Mouse (Mus musculus): ENCODE measurements around the gene Fam199x. TPM values are rescaled to one million over a fixed set of nuclear protein-coding genes. Genes with fewer than 3 reads are reported as not detected.

Fam199x gene
- 4.5 and 5.6 TPM in 2 replicates for polyA plus RNA-seq (2015; fragmentation: Nextera tagmentation; extraction: Ambion mirVana)

DNA sequence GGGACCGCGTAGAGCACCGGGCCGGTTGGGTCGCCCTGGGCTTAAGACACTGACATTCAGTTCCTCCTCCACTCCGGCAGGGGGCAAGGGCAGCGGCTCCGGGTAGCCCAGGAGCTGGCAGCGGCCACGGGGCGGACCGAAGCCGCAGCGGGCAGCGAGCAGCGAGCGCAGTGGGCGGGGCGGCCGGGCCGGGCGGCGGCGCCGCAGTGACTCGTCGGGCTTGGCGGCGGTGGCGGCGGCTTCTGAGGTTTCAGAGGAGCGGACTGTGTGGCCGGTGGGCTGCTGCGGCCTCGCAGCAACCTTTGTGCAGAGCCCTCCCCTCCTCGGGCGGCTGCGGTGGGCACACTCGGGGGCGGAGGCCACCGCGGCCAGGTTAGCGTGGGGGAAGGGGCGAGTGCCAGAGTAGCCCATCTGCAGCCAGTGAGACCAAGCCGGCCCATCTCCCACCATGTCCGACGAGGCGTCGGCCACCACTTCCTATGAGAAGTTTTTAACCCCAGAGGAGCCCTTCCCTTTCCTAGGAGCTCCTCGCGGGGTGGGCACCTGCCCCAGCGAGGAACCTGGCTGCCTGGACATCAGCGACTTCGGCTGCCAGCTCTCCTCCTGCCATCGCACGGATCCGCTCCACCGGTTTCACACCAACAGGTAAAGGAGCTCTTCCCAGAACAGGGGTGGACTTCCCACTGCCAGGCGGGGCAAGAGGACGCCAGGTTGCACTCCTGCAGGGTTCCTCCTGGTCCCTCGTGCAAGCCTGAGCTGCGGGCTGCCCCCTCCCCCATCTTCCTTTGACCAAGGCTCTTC is at the start of gene Fam199x:
Gene Fam199x, plus strand, starts transcription at position 170 of the 801 bp plus-strand sequence.
- no peaks in the 10 kb centered on the region for H3K4me1 ChIP-seq
- H3K4me2 ChIP-seq = peak within 1 kb of the TSS; percentile 56
- no peaks in the 10 kb centered on the region for H3K9me3 ChIP-seq
- ATAC-seq (ENCODE audit: insufficient number of reproducible peaks, low FRiP score, low TSS enrichment, low read depth) = peak; percentile 80
- 12% methylated on average over 49 of the region's 62 CpGs for WGBS
- H3K36me3 ChIP-seq = no peaks in the 10 kb centered on the region
- H3K27me3 ChIP-seq = peaks cover 15% of the 10 kb centered on the region
- H3K27ac ChIP-seq = no peak within 1 kb of the TSS; the same call in 1 of the 2 replicates
- H3K9ac ChIP-seq = peak within 1 kb of the TSS; percentile 52
- peak within 1 kb of the TSS; percentile 65 for H3K4me3 ChIP-seq

DNA sequence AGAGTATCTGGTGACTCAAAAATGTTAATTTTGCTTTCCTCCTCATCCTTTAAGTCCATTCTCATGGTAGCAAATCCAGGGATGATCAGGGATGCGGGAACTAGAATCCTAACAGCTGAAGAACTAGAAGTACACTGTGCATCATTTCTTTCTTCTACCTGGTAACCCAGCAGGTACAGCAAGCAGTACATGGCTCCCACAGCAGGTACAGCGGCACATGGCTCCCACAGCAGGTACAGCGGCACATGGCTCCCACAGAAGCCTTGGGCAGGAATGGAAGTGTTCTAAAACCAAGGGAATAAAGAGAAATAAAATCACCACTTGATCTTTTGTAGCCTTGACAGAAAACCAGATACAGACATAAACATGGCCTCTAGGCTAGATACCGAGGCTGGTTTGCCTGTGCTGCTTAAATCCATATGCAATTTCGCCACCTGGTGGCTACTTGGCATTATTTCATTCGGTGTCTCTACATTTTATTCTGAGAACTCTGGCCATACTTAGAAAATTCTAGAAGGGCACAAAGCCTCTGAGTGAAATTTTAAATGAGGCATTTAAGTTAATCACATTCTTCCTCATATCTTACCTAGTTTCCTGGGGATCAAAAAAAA is 34.2 kb upstream of the Fam199x start:
- H3K9ac ChIP-seq = no peak overlapping the region
- no peaks in the 10 kb centered on the region for H3K27me3 ChIP-seq
- H3K36me3 ChIP-seq = no peaks in the 10 kb centered on the region; the same call in 1 of the 2 replicates
- no peak overlapping the region for H3K4me3 ChIP-seq
- WGBS = 57% methylated on average over 6 of the region's 6 CpGs
- no peak overlapping the region for H3K4me2 ChIP-seq
- no peak for ATAC-seq (ENCODE audit: insufficient number of reproducible peaks, low FRiP score, low TSS enrichment, low read depth)
- no peaks in the 10 kb centered on the region for H3K9me3 ChIP-seq
- no peak overlapping the region for H3K27ac ChIP-seq
- H3K4me1 ChIP-seq = no peaks in the 10 kb centered on the region

DNA sequence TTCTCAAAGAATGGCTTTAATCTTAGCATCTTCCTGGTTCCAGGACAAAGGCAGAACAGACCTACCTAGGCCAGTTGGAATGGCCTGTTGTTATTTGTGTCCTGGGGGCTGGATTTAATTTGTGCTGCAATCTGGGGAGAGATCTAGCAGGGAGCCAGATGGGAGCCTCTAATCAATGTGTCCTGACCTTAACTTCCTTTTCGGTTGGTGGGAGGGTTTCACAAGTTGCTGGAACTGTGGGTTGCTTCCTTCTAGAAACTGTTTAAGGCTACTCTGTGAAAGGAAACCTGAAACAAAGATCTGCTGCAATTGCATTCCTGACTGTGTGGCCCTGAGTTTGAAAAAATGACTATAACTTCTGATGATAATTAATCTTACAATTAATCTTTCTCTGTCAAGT is 31.7 kb upstream of the Fam199x start:
- H3K27ac ChIP-seq = no peak overlapping the region
- H3K36me3 ChIP-seq = no peaks in the 10 kb centered on the region
- ATAC-seq (ENCODE audit: insufficient number of reproducible peaks, low FRiP score, low TSS enrichment, low read depth) = no peak
- H3K27me3 ChIP-seq = no peaks in the 10 kb centered on the region
- 44% methylated on average over 1 of the region's 1 CpGs for WGBS
- H3K9me3 ChIP-seq = no peaks in the 10 kb centered on the region
- no peak overlapping the region for H3K9ac ChIP-seq
- no peak overlapping the region for H3K4me2 ChIP-seq
- no peak overlapping the region for H3K4me3 ChIP-seq
- no peaks in the 10 kb centered on the region for H3K4me1 ChIP-seq

DNA sequence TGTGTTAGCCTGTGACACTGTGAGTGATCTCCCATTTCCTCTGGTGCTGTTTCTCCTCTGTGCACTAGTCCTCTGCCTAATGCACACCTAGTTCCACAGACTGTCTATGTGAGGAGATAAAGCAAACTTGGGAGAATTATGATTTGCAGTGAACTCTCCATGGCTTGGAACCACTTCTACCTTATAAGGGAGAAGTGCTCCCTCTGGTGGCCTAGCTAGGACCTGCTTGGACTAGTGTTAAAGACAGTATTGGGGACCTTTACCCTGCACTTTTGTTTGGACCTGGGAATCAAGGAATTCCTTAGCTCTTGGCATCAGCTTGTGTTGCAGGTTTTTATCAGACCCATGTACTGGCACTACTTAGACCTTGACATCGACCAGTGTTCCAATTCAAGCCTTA is 30.1 kb upstream of the Fam199x start:
- H3K4me1 ChIP-seq = no peaks in the 10 kb centered on the region
- no peak for ATAC-seq (ENCODE audit: insufficient number of reproducible peaks, low FRiP score, low TSS enrichment, low read depth)
- H3K9me3 ChIP-seq = no peaks in the 10 kb centered on the region
- H3K4me3 ChIP-seq = no peak overlapping the region
- WGBS = 21% methylated on average over 1 of the region's 1 CpGs
- H3K27ac ChIP-seq = no peak overlapping the region
- no peaks in the 10 kb centered on the region for H3K36me3 ChIP-seq
- no peak overlapping the region for H3K4me2 ChIP-seq
- H3K27me3 ChIP-seq = no peaks in the 10 kb centered on the region
- H3K9ac ChIP-seq = no peak overlapping the region

- WGBS = 93% methylated on average over 8 of the region's 8 CpGs
- Histone ChIP-seq H3K27me3 (no peaks in the 10 kb centered on the region), H3K4me1 (no peaks in the 10 kb centered on the region), H3K4me3 (no peak overlapping the region), H3K4me2 (no peak overlapping the region), H3K36me3 (0 out of 2 replicates have a peak, but pooled peaks cover 3% of the 10 kb centered on the region), H3K27ac (no peak overlapping the region), H3K9ac (no peak overlapping the region), H3K9me3 (no peaks in the 10 kb centered on the region)
- ATAC-seq (ENCODE audit: insufficient number of reproducible peaks, low FRiP score, low TSS enrichment, low read depth) = no peak
Measured at GRCm38 (mm10) chrX:137030916-137031315, 18.5 kb upstream of the Fam199x start.

GRCm38 (mm10) chrX:137031726-137032125 is 17.7 kb upstream of the Fam199x start:
- 0 out of 2 replicates have a peak, but pooled peaks cover 3% of the 10 kb centered on the region for H3K36me3 ChIP-seq
- WGBS = 89% methylated on average over 5 of the region's 5 CpGs
- H3K9me3 ChIP-seq = no peaks in the 10 kb centered on the region
- no peak overlapping the region for H3K4me2 ChIP-seq
- H3K4me3 ChIP-seq = no peak overlapping the region
- H3K27ac ChIP-seq = no peak overlapping the region
- ATAC-seq (ENCODE audit: insufficient number of reproducible peaks, low FRiP score, low TSS enrichment, low read depth) = no peak
- H3K9ac ChIP-seq = no peak overlapping the region
- H3K4me1 ChIP-seq = no peaks in the 10 kb centered on the region; the same call in 1 of the 2 replicates
- H3K27me3 ChIP-seq = no peaks in the 10 kb centered on the region

- 62% methylated on average over 4 of the region's 4 CpGs for WGBS
- Histone ChIP-seq H3K4me3 (no peak overlapping the region), H3K4me1 (no peaks in the 10 kb centered on the region; the same call in 1 of the 2 replicates), H3K4me2 (no peak overlapping the region), H3K27ac (no peak overlapping the region), H3K9ac (no peak overlapping the region), H3K27me3 (no peaks in the 10 kb centered on the region), H3K36me3 (no peaks in the 10 kb centered on the region), H3K9me3 (no peaks in the 10 kb centered on the region)
- ATAC-seq (ENCODE audit: insufficient number of reproducible peaks, low FRiP score, low TSS enrichment, low read depth) = no peak
Measured at GRCm38 (mm10) chrX:137034322-137034721, 15.1 kb upstream of the Fam199x start.

- no peaks in the 10 kb centered on the region for H3K9me3 ChIP-seq
- peak overlapping the region; percentile 52 for H3K4me3 ChIP-seq
- no peaks in the 10 kb centered on the region for H3K27me3 ChIP-seq
- H3K36me3 ChIP-seq = no peaks in the 10 kb centered on the region
- H3K27ac ChIP-seq = peak overlapping the region; percentile 89
- ATAC-seq (ENCODE audit: insufficient number of reproducible peaks, low FRiP score, low TSS enrichment, low read depth) = no peak
- 0 out of 2 replicates have a peak overlapping the region, but pooled peaks have one; percentile 17 for H3K9ac ChIP-seq
- peak overlapping the region; percentile 49 for H3K4me2 ChIP-seq
- 15% methylated on average over 12 of the region's 12 CpGs for WGBS
- H3K4me1 ChIP-seq = no peaks in the 10 kb centered on the region; the same call in 1 of the 2 replicates
Measured at GRCm38 (mm10) chrX:137037470-137037999, 11.9 kb upstream of the Fam199x start.

- no peaks in the 10 kb centered on the region for H3K27me3 ChIP-seq
- ATAC-seq (ENCODE audit: insufficient number of reproducible peaks, low FRiP score, low TSS enrichment, low read depth) = peak; percentile 86
- peak within 1 kb of the TSS; percentile 48; the same call in 1 of the 2 replicates for H3K9ac ChIP-seq
- H3K4me3 ChIP-seq = peak within 1 kb of the TSS; percentile 52
- H3K4me1 ChIP-seq = no peaks in the 10 kb centered on the region; the same call in 1 of the 2 replicates
- H3K36me3 ChIP-seq = no peaks in the 10 kb centered on the region
- 19% methylated on average over 31 of the region's 31 CpGs for WGBS
- peak within 1 kb of the TSS; percentile 89 for H3K27ac ChIP-seq
- peak within 1 kb of the TSS; percentile 49 for H3K4me2 ChIP-seq
- no peaks in the 10 kb centered on the region for H3K9me3 ChIP-seq
Measured at GRCm38 (mm10) chrX:137038000-137038483, 11.4 kb upstream of the Fam199x start, which contains the start of gene Slc25a53. Gene Slc25a53 (minus strand): TSS chrX:137038302.

DNA sequence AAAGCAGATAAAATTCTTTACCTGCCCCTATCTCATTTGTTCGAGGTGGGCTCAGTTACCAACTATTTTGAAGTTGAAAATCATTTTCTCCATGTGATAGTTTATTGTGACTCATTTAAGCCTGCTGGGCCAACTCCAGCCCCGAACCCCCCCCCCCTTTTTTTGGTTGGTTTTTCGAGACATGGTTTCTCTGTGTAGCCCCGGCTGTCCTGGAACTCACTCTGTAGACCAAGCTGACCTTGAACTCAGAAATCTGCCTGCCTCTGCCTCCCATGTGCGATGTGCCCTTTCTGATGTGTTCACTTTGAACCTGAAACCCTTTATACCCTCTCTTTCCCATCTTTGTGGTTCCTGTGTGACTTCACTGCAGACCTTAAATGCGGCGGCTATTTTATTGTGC is 10.9 kb upstream of the Fam199x start:
- Histone ChIP-seq H3K4me1 (no peaks in the 10 kb centered on the region; the same call in 1 of the 2 replicates), H3K27me3 (no peaks in the 10 kb centered on the region), H3K9ac (no peak overlapping the region), H3K4me2 (peak overlapping the region; percentile 32), H3K36me3 (no peaks in the 10 kb centered on the region), H3K9me3 (no peaks in the 10 kb centered on the region), H3K27ac (peak overlapping the region; percentile 89), H3K4me3 (peak overlapping the region; percentile 52)
- ATAC-seq (ENCODE audit: insufficient number of reproducible peaks, low FRiP score, low TSS enrichment, low read depth) = no peak
- 46% methylated on average over 7 of the region's 7 CpGs for WGBS

GRCm38 (mm10) chrX:137049060-137049424 is 352 bp upstream of the Fam199x start:
- peak overlapping the region; percentile 65 for H3K4me3 ChIP-seq
- H3K36me3 ChIP-seq = no peaks in the 10 kb centered on the region
- no peak overlapping the region for H3K9ac ChIP-seq
- ATAC-seq (ENCODE audit: insufficient number of reproducible peaks, low FRiP score, low TSS enrichment, low read depth) = peak; percentile 35; the same call in 1 of the 2 replicates
- peak overlapping the region; percentile 56 for H3K4me2 ChIP-seq
- WGBS = 14% methylated on average over 9 of the region's 11 CpGs
- H3K27me3 ChIP-seq = peaks cover 15% of the 10 kb centered on the region
- H3K4me1 ChIP-seq = no peaks in the 10 kb centered on the region
- H3K9me3 ChIP-seq = no peaks in the 10 kb centered on the region
- no peak overlapping the region for H3K27ac ChIP-seq
